Mouse (Mus musculus) stomach, embryonic 16.5 days (tissue): ENCODE measurements at regions not wholly inside any gene's neighbourhood (a gene's known extent, or its start where the extent isn't known, plus 50 kb on each side); places are given as distances from the start of the nearest gene placed in this dataset.

Source experiments
- ATAC-seq: fragments of 200-750 bp; cut with Nextera tagmentation; 2 replicates; pipeline ENCODE4 v1.8.0; 2017; ENCODE audit warnings: moderate number of reproducible peaks, moderate TSS enrichment; ENCODE audit not compliant: insufficient read depth, low FRiP score
- H3K27ac ChIP-seq: fragments of 300-500 bp; sonication (generic); 2 replicates; pipeline ENCODE4 v1.5.1; 2014; ENCODE audit warnings: low read length
- H3K27me3 ChIP-seq: fragments of 300-500 bp; sonication (generic); 2 replicates; pipeline ENCODE4 v1.6.1; 2014; ENCODE audit warnings: low read length, control low read depth, mixed read lengths; ENCODE audit not compliant: control insufficient read depth, insufficient read depth
- H3K36me3 ChIP-seq: fragments of 300-500 bp; sonication (generic); 2 replicates; pipeline ENCODE4 v1.6.1; 2014; ENCODE audit warnings: low read length; ENCODE audit not compliant: control insufficient read depth, insufficient read depth
- H3K4me1 ChIP-seq: fragments of 300-500 bp; sonication (generic); 2 replicates; pipeline ENCODE4 v1.6.1; 2014; ENCODE audit warnings: low read length, control low read depth, mixed read lengths; ENCODE audit not compliant: control insufficient read depth, insufficient read depth
- H3K4me2 ChIP-seq: fragments of 300-500 bp; sonication (generic); 2 replicates; pipeline ENCODE4 v1.6.1; 2014; ENCODE audit warnings: low read depth, low read length, mixed read lengths
- H3K4me3 ChIP-seq: fragments of 300-500 bp; sonication (generic); replicated peaks from 2 replicates; pipeline ENCODE4 v1.5.1; 2014; ENCODE audit warnings: mild to moderate bottlenecking, low read length
- H3K9ac ChIP-seq: fragments of 300-500 bp; sonication (generic); 2 replicates; pipeline ENCODE4 v1.6.1; 2014; ENCODE audit warnings: low read length
- H3K9me3 ChIP-seq: fragments of 300-500 bp; sonication (generic); replicated peaks from 2 replicates; pipeline ENCODE4 v1.6.1; 2016; ENCODE audit warnings: low read length, control low read depth; ENCODE audit not compliant: control insufficient read depth
- WGBS: fragments of 180-500 bp; shearing (Covaris S2); extraction: QIAGEN DNeasy Blood & Tissue Kit; methylation state at CpG from one replicate; pipeline ENCODE4 v1.1.7; 2014; 5-methylcytosine and 5-hydroxymethylcytosine counted together

DNA sequence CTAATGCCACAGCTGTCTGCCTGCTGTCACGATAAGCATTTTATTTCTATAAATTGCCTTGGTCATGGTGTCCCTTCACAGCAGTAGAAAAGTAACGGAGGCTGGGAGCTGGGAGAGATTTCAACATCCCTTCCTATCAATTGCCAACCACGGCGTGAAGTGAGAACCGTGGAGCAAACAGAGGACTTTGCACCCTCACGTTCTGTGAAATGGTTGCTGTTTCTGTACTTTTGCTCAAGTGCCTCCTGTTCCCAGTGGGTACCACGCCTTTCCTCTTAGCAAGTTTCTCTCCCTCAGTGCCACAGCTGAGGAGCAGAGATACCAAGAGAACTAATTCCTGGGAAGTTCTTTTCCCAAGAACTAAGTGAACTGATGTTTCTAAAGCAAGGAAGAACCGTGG lies 99.6 kb upstream of the Hes1 start:
- peaks cover 5% of the 10 kb centered on the region; the same call in 1 of the 2 replicates for H3K4me1 ChIP-seq
- H3K27me3 ChIP-seq, result no peaks in the 10 kb centered on the region
- no peak for ATAC-seq
- H3K4me3 ChIP-seq, result no peak overlapping the region
- H3K36me3 ChIP-seq, result no peaks in the 10 kb centered on the region
- H3K9ac ChIP-seq, result no peak overlapping the region
- H3K4me2 ChIP-seq, result no peak overlapping the region
- 88% methylated on average over 8 of the region's 8 CpGs for WGBS
- no peaks in the 10 kb centered on the region for H3K9me3 ChIP-seq
- H3K27ac ChIP-seq, result no peak overlapping the region

DNA sequence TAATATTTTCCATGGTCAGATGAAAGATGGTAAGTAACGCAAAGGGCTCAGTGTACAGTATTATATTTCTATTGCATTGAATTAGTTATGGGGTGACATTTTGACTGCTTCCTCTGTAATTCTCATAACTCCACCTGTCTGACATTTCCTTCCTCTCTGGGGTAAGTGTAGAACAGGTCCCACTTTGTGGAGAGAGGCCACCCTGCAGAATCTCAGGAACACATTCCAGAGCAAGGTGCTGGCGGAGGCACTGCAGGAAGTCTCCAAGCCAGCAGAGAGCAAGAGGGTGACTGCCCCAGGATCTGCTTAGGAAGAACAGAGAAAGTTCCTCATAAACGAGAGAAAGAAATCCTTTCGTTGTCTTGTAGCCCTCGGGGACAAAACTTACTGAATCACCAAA lies 95.4 kb upstream of the Hes1 start:
- Histone ChIP-seq H3K27me3 (no peaks in the 10 kb centered on the region), H3K4me3 (no peak overlapping the region), H3K9me3 (no peaks in the 10 kb centered on the region), H3K9ac (no peak overlapping the region), H3K4me1 (peaks cover 12% of the 10 kb centered on the region), H3K4me2 (no peak overlapping the region), H3K27ac (no peak overlapping the region), H3K36me3 (no peaks in the 10 kb centered on the region)
- WGBS, result 44% methylated on average over 5 of the region's 5 CpGs
- ATAC-seq, result no peak

DNA sequence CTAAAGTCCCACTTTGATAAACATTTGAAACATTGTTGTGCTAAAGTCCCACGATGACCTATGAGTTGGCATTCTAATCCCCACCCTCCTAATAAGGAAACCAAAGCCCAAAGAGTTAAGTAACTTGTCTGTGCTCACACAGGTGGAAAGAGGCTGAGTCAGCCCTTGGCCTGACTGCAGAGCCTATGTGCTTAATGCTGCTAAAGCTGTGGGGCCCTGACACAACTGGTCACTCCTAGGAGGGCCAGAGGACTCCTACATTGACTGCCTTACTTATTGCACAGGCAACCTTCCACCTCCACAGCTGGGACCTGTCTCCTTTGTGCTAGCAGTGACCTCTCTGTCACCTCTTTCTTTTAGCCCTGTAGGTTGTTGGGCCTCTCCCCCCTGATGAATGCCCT lies 91.4 kb upstream of the Hes1 start:
- H3K4me2 ChIP-seq, result no peak overlapping the region
- 23% methylated on average over 1 of the region's 1 CpGs for WGBS
- peak overlapping the region; percentile 88 for H3K27ac ChIP-seq
- no peak overlapping the region for H3K4me3 ChIP-seq
- no peaks in the 10 kb centered on the region for H3K36me3 ChIP-seq
- peak; percentile 70 for ATAC-seq
- no peaks in the 10 kb centered on the region for H3K27me3 ChIP-seq
- H3K9me3 ChIP-seq, result no peaks in the 10 kb centered on the region
- H3K9ac ChIP-seq, result 0 out of 2 replicates have a peak overlapping the region, but pooled peaks have one; percentile 33
- H3K4me1 ChIP-seq, result peaks cover 24% of the 10 kb centered on the region

DNA sequence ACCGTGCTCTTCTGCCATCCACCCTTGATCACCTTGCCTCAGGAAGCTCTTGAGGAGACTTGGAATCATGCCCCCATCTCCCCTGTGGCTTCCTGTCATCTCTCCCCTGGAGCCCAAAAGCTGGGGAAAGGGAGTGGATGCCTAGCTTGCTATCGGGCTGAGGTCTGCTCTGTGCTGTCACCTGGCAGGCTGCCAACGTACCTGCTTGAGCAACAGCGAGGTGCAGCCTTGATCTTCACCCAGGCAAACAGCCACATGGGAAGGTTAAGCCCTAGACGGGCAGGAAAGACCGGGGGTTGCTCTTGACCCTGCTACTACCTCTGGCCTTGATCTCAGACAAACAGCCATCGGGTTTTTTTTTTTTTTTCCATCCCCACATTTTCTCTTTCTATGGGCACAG lies 90.9 kb upstream of the Hes1 start:
- no peak overlapping the region for H3K4me3 ChIP-seq
- ATAC-seq, result peak; percentile 48
- H3K36me3 ChIP-seq, result no peaks in the 10 kb centered on the region
- H3K27ac ChIP-seq, result peak overlapping the region; percentile 88
- H3K4me1 ChIP-seq, result peaks cover 29% of the 10 kb centered on the region
- 22% methylated on average over 7 of the region's 7 CpGs for WGBS
- no peaks in the 10 kb centered on the region for H3K9me3 ChIP-seq
- no peak overlapping the region for H3K4me2 ChIP-seq
- H3K9ac ChIP-seq, result peak overlapping the region; percentile 33; the same call in 1 of the 2 replicates
- H3K27me3 ChIP-seq, result no peaks in the 10 kb centered on the region

DNA sequence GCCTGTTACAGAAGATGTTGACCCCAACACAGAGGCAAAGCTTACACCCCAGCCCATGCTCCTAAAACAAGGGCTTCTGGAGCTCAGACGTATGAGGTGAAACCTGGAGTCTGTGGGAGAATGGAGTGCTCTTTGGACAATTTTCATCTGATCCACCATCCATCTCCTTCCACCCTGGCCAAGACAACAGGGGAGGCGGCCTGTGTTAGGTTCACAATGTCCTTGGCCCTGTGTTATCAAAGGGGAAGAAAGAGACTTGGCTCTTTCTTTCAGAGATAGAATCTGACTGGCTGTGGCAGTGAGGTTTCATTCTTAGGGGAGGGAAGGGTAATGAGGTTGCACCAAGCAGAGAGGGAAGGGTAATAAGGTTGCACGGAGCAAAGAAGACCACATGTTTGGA lies 88.4 kb upstream of the Hes1 start:
- H3K27me3 ChIP-seq, result no peaks in the 10 kb centered on the region
- 94% methylated on average over 3 of the region's 3 CpGs for WGBS
- no peak overlapping the region for H3K9ac ChIP-seq
- H3K36me3 ChIP-seq, result no peaks in the 10 kb centered on the region
- no peak for ATAC-seq
- H3K27ac ChIP-seq, result 0 out of 2 replicates have a peak overlapping the region, but pooled peaks have one; percentile 22
- no peak overlapping the region for H3K4me3 ChIP-seq
- H3K9me3 ChIP-seq, result no peaks in the 10 kb centered on the region
- no peak overlapping the region for H3K4me2 ChIP-seq
- H3K4me1 ChIP-seq, result peaks cover 33% of the 10 kb centered on the region

DNA sequence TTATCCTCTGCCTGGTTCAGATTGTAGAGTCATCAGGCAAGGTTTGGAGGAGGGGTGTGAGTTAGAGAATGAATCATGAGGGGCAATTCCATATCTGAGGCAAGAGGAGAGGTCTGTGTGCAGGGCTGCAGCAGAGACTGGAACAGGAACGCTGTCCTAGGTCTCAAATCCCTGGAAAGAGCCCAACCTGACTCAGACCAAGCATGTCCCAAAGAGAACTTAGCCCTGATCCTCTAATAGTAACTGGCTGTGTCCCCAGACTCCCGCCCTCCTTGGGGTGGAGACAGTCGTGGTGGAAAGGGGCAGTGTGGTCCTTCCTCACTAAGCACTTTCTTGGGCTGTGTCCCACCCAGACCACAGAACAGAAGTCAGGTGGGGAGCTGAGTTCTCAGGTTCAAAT lies 87.2 kb upstream of the Hes1 start:
- H3K4me2 ChIP-seq, result no peak overlapping the region
- no peaks in the 10 kb centered on the region for H3K27me3 ChIP-seq
- WGBS, result 57% methylated on average over 3 of the region's 3 CpGs
- H3K4me3 ChIP-seq, result no peak overlapping the region
- ATAC-seq, result no peak
- no peaks in the 10 kb centered on the region for H3K9me3 ChIP-seq
- peak overlapping the region; percentile 78 for H3K27ac ChIP-seq
- no peaks in the 10 kb centered on the region for H3K36me3 ChIP-seq
- peaks cover 33% of the 10 kb centered on the region for H3K4me1 ChIP-seq
- H3K9ac ChIP-seq, result 0 out of 2 replicates have a peak overlapping the region, but pooled peaks have one; percentile 11

DNA sequence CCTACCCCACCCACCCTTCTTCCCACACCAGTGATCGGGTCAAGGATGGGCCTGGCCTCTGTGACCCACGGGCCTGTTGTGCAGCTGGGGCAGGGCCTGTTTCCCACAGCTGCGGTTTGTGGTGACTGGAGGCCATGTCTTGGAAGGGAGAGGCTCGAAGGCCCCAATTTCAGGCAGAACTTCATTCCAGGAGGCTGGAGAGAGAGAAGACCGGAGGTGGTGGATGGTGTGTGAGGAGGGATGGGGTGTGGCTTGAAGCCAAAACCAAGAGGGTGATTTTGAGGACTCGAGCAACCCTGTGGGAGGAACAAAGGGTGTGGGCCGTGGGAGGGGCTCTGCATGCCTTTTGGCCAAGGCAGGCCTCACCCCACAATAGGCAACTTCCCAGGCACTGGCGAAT lies 86.5 kb upstream of the Hes1 start:
- H3K4me2 ChIP-seq, result no peak overlapping the region
- 39% methylated on average over 8 of the region's 8 CpGs for WGBS
- H3K4me1 ChIP-seq, result peaks cover 29% of the 10 kb centered on the region
- ATAC-seq, result peak; percentile 43; the same call in 1 of the 2 replicates
- H3K9ac ChIP-seq, result no peak overlapping the region
- H3K36me3 ChIP-seq, result no peaks in the 10 kb centered on the region
- no peaks in the 10 kb centered on the region for H3K27me3 ChIP-seq
- H3K27ac ChIP-seq, result peak overlapping the region; percentile 78
- no peaks in the 10 kb centered on the region for H3K9me3 ChIP-seq
- no peak overlapping the region for H3K4me3 ChIP-seq

DNA sequence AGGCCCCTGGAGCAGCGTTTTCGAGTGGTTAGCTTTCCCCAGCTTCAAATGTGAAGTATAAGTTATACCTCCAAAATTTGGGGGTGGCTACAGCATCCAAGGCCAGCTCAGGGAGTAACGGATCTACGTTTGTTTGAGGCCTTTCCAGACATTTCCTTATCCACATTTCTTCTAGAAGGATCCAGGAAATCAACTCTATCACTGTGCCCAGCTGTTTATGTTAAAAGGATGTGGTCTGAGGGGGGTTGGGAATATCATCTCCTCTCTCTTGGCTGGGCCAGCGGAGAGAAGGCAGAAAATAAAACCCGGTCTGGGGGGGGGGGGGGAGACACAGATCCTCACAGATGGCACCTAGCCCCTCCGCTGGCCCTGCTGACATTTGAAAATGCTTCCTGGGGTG lies 85.1 kb upstream of the Hes1 start:
- Histone ChIP-seq H3K36me3 (no peaks in the 10 kb centered on the region), H3K4me2 (no peak overlapping the region), H3K27me3 (no peaks in the 10 kb centered on the region), H3K27ac (0 out of 2 replicates have a peak overlapping the region, but pooled peaks have one; percentile 21), H3K9ac (no peak overlapping the region), H3K4me3 (no peak overlapping the region), H3K4me1 (peaks cover 17% of the 10 kb centered on the region), H3K9me3 (no peaks in the 10 kb centered on the region)
- ATAC-seq, result no peak
- WGBS, result 58% methylated on average over 7 of the region's 7 CpGs

DNA sequence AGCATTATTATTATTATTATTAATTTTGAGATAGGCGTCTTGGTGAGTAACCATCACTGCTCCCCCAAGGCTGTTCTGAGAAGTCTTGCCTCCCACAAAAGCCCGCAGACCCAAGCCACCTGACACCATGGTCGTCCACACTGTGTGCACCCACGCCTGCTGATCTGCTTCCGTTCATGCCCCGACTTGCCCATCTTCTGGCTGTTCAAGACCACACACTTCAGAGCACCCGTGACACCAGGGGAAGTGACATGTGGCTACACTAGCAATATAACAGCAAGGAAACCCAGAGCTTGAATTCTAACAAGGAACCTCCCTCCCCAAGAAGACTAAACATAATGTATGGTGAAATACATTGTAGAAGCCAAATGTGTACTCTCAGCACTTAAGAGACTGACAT lies 82.6 kb upstream of the Hes1 start:
- no peaks in the 10 kb centered on the region for H3K9me3 ChIP-seq
- ATAC-seq, result no peak
- peaks cover 16% of the 10 kb centered on the region for H3K4me1 ChIP-seq
- H3K36me3 ChIP-seq, result no peaks in the 10 kb centered on the region
- H3K9ac ChIP-seq, result no peak overlapping the region
- WGBS, result 88% methylated on average over 7 of the region's 7 CpGs
- no peak overlapping the region for H3K27ac ChIP-seq
- no peaks in the 10 kb centered on the region for H3K27me3 ChIP-seq
- no peak overlapping the region for H3K4me3 ChIP-seq
- H3K4me2 ChIP-seq, result no peak overlapping the region
